Mouse (Mus musculus) neural tube, embryonic 12.5 days (tissue): ENCODE measurements around the gene Fmo1. TPM values are rescaled to one million over a fixed set of nuclear protein-coding genes. Genes with fewer than 3 reads are reported as not detected.

ENCODE experiments used
- ATAC-seq: fragments of 200-750 bp; cut with Nextera tagmentation; 2 replicates; pipeline ENCODE4 v1.8.0; 2017; ENCODE audit warnings: low read depth, mild to moderate bottlenecking, moderate TSS enrichment, moderate library complexity; ENCODE audit not compliant: low FRiP score
- H3K27ac ChIP-seq: fragments of 300-500 bp; sonication (generic); 2 replicates; pipeline ENCODE4 v1.5.1; 2016
- H3K27me3 ChIP-seq: fragments of 300-500 bp; sonication (generic); replicated peaks from 2 replicates; pipeline ENCODE4 v1.6.1; 2016; ENCODE audit warnings: mild to moderate bottlenecking
- H3K36me3 ChIP-seq: fragments of 300-500 bp; sonication (generic); 2 replicates; pipeline ENCODE4 v1.6.1; 2016; ENCODE audit warnings: mild to moderate bottlenecking
- H3K4me1 ChIP-seq: fragments of 300-500 bp; sonication (generic); 2 replicates; pipeline ENCODE4 v1.6.1; 2016
- H3K4me2 ChIP-seq: fragments of 300-500 bp; sonication (generic); replicated peaks from 2 replicates; pipeline ENCODE4 v1.6.1; 2016; ENCODE audit warnings: mild to moderate bottlenecking
- H3K4me3 ChIP-seq: fragments of 300-500 bp; sonication (generic); 2 replicates; pipeline ENCODE4 v1.5.1; 2016
- H3K9ac ChIP-seq: fragments of 300-500 bp; sonication (generic); 2 replicates; pipeline ENCODE4 v1.6.1; 2016; ENCODE audit warnings: mild to moderate bottlenecking
- H3K9me3 ChIP-seq: fragments of 300-500 bp; sonication (generic); 2 replicates; pipeline ENCODE4 v1.6.1; 2016; ENCODE audit warnings: mild to moderate bottlenecking
- WGBS: fragments of 180-500 bp; shearing (Covaris S2); methylation state at CpG from one replicate; pipeline ENCODE4 v1.1.7; 2016; 5-methylcytosine and 5-hydroxymethylcytosine counted together
- polyA plus RNA-seq: library from polyadenylated mRNA; unstranded; fragments of >200 nt; fragmentation: Nextera tagmentation; extraction: Ambion mirVana; gene quantifications from 2 replicates; pipeline ENCODE4 v1.2.1, GENCODE M21; 2016

The Fmo1 gene
- polyA plus RNA-seq, 1 experiment from 2014 or later: 10.4 TPM

- Histone ChIP-seq H3K36me3 (no peaks in the 10 kb centered on the region), H3K9me3 (no peaks in the 10 kb centered on the region), H3K27ac (no peak overlapping the region), H3K27me3 (no peaks in the 10 kb centered on the region), H3K4me3 (no peak overlapping the region), H3K4me1 (no peaks in the 10 kb centered on the region), H3K4me2 (no peak overlapping the region), H3K9ac (no peak overlapping the region)
- ATAC-seq: no peak
- WGBS: 61% methylated on average over 11 of the region's 11 CpGs
Observed at GRCm38 (mm10) chr1:162879595-162880369, 13.4 kb upstream of the Fmo1 start.

- ATAC-seq: no peak
- no peak overlapping the region for H3K4me2 ChIP-seq
- H3K9me3 ChIP-seq: no peaks in the 10 kb centered on the region
- H3K4me1 ChIP-seq: no peaks in the 10 kb centered on the region
- no peaks in the 10 kb centered on the region for H3K27me3 ChIP-seq
- no peak overlapping the region for H3K9ac ChIP-seq
- WGBS: 82% methylated on average over 3 of the region's 3 CpGs
- H3K27ac ChIP-seq: no peak overlapping the region
- H3K36me3 ChIP-seq: no peaks in the 10 kb centered on the region
- no peak overlapping the region for H3K4me3 ChIP-seq
Observed at GRCm38 (mm10) chr1:162875091-162875490, 8.7 kb upstream of the Fmo1 start.

GRCm38 (mm10) chr1:162871701-162872311, 5.4 kb upstream of the Fmo1 start:
- no peak overlapping the region for H3K27ac ChIP-seq

GRCm38 (mm10) chr1:162870978-162871377, 4.6 kb upstream of the Fmo1 start:
- no peaks in the 10 kb centered on the region for H3K36me3 ChIP-seq
- no peaks in the 10 kb centered on the region for H3K27me3 ChIP-seq
- H3K4me3 ChIP-seq: no peak overlapping the region
- no peaks in the 10 kb centered on the region for H3K9me3 ChIP-seq
- H3K4me1 ChIP-seq: no peaks in the 10 kb centered on the region
- 81% methylated on average over 7 of the region's 7 CpGs for WGBS
- ATAC-seq: no peak
- no peak overlapping the region for H3K27ac ChIP-seq
- no peak overlapping the region for H3K4me2 ChIP-seq
- no peak overlapping the region for H3K9ac ChIP-seq

More at GRCm38 (mm10) chr1:162871701-162872311, 5.4 kb upstream of the Fmo1 start:
- 63% methylated on average over 9 of the region's 9 CpGs for WGBS
- H3K4me3 ChIP-seq: no peak overlapping the region
- H3K9ac ChIP-seq: no peak overlapping the region
- H3K27me3 ChIP-seq: no peaks in the 10 kb centered on the region
- no peak overlapping the region for H3K4me2 ChIP-seq
- no peaks in the 10 kb centered on the region for H3K36me3 ChIP-seq
- no peak for ATAC-seq
- no peaks in the 10 kb centered on the region for H3K4me1 ChIP-seq
- no peaks in the 10 kb centered on the region for H3K9me3 ChIP-seq

GRCm38 (mm10) chr1:162867396-162867795, 986 bp upstream of the Fmo1 start:
- 84% methylated on average over 4 of the region's 4 CpGs for WGBS
- Histone ChIP-seq H3K9ac (no peak overlapping the region), H3K27me3 (no peaks in the 10 kb centered on the region), H3K4me2 (no peak overlapping the region), H3K36me3 (no peaks in the 10 kb centered on the region), H3K27ac (no peak overlapping the region), H3K4me1 (0 out of 2 replicates have a peak, but pooled peaks cover 3% of the 10 kb centered on the region), H3K9me3 (no peaks in the 10 kb centered on the region), H3K4me3 (no peak overlapping the region)
- no peak for ATAC-seq

- 75% methylated on average over 3 of the region's 3 CpGs for WGBS
- H3K4me3 ChIP-seq: no peak overlapping the region
- H3K9me3 ChIP-seq: no peaks in the 10 kb centered on the region
Observed at GRCm38 (mm10) chr1:162865493-162865830, 948 bp downstream of the Fmo1 start.

GRCm38 (mm10) chr1:162864816-162865492, 1.5 kb downstream of the Fmo1 start:
- 0 out of 2 replicates have a peak, but pooled peaks cover 7% of the 10 kb centered on the region for H3K4me1 ChIP-seq

More at GRCm38 (mm10) chr1:162865493-162865830, 948 bp downstream of the Fmo1 start:
- Histone ChIP-seq H3K4me1 (0 out of 2 replicates have a peak, but pooled peaks cover 7% of the 10 kb centered on the region), H3K4me2 (no peak overlapping the region), H3K27me3 (no peaks in the 10 kb centered on the region), H3K9ac (no peak overlapping the region), H3K27ac (no peak overlapping the region), H3K36me3 (no peaks in the 10 kb centered on the region)
- no peak for ATAC-seq

GRCm38 (mm10) chr1:162864279-162864678, 2.1 kb downstream of the Fmo1 start:
- no peak overlapping the region for H3K4me3 ChIP-seq
- no peak for ATAC-seq
- H3K4me1 ChIP-seq: 0 out of 2 replicates have a peak, but pooled peaks cover 7% of the 10 kb centered on the region
- no peak overlapping the region for H3K9ac ChIP-seq
- no peak overlapping the region for H3K27ac ChIP-seq
- 95% methylated on average over 5 of the region's 5 CpGs for WGBS
- H3K4me2 ChIP-seq: no peak overlapping the region
- H3K9me3 ChIP-seq: no peaks in the 10 kb centered on the region
- no peaks in the 10 kb centered on the region for H3K36me3 ChIP-seq
- no peaks in the 10 kb centered on the region for H3K27me3 ChIP-seq

More at GRCm38 (mm10) chr1:162864816-162865492, 1.5 kb downstream of the Fmo1 start:
- H3K4me3 ChIP-seq: no peak overlapping the region
- ATAC-seq: no peak
- no peak overlapping the region for H3K9ac ChIP-seq
- H3K36me3 ChIP-seq: no peaks in the 10 kb centered on the region
- 88% methylated on average over 8 of the region's 8 CpGs for WGBS
- H3K4me2 ChIP-seq: no peak overlapping the region
- H3K9me3 ChIP-seq: no peaks in the 10 kb centered on the region
- H3K27ac ChIP-seq: no peak overlapping the region
- H3K27me3 ChIP-seq: no peaks in the 10 kb centered on the region

- no peaks in the 10 kb centered on the region for H3K27me3 ChIP-seq
- H3K36me3 ChIP-seq: no peaks in the 10 kb centered on the region
- no peak for ATAC-seq
- H3K4me2 ChIP-seq: no peak overlapping the region
- H3K27ac ChIP-seq: no peak overlapping the region
- WGBS: 90% methylated on average over 3 of the region's 3 CpGs
- H3K4me1 ChIP-seq: 0 out of 2 replicates have a peak, but pooled peaks cover 7% of the 10 kb centered on the region
- no peak overlapping the region for H3K9ac ChIP-seq
- H3K4me3 ChIP-seq: no peak overlapping the region
- no peaks in the 10 kb centered on the region for H3K9me3 ChIP-seq
Observed at GRCm38 (mm10) chr1:162863579-162863978, 2.8 kb downstream of the Fmo1 start.

GRCm38 (mm10) chr1:162862328-162862727, 4.1 kb downstream of the Fmo1 start:
- WGBS: 21% methylated on average over 1 of the region's 1 CpGs
- H3K9ac ChIP-seq: no peak overlapping the region
- H3K27me3 ChIP-seq: no peaks in the 10 kb centered on the region
- ATAC-seq: no peak
- H3K4me1 ChIP-seq: 0 out of 2 replicates have a peak, but pooled peaks cover 7% of the 10 kb centered on the region
- no peak overlapping the region for H3K27ac ChIP-seq
- no peaks in the 10 kb centered on the region for H3K9me3 ChIP-seq
- H3K36me3 ChIP-seq: no peaks in the 10 kb centered on the region
- no peak overlapping the region for H3K4me3 ChIP-seq
- H3K4me2 ChIP-seq: no peak overlapping the region

- Histone ChIP-seq H3K4me2 (no peak overlapping the region), H3K4me1 (0 out of 2 replicates have a peak, but pooled peaks cover 7% of the 10 kb centered on the region), H3K9ac (no peak overlapping the region), H3K36me3 (no peaks in the 10 kb centered on the region), H3K9me3 (no peaks in the 10 kb centered on the region), H3K27me3 (no peaks in the 10 kb centered on the region), H3K27ac (no peak overlapping the region), H3K4me3 (no peak overlapping the region)
- ATAC-seq: peak; percentile 65
- 79% methylated on average over 9 of the region's 9 CpGs for WGBS
Observed at GRCm38 (mm10) chr1:162859996-162860605, 6.3 kb downstream of the Fmo1 start.

- Histone ChIP-seq H3K4me1 (0 out of 2 replicates have a peak, but pooled peaks cover 7% of the 10 kb centered on the region), H3K4me3 (no peak overlapping the region), H3K27me3 (no peaks in the 10 kb centered on the region), H3K9ac (no peak overlapping the region), H3K36me3 (no peaks in the 10 kb centered on the region), H3K4me2 (no peak overlapping the region; the same call in 1 of the 2 replicates), H3K27ac (no peak overlapping the region), H3K9me3 (no peaks in the 10 kb centered on the region)
- ATAC-seq: peak; percentile 15; the same call in 1 of the 2 replicates
- WGBS: 78% methylated on average over 10 of the region's 10 CpGs
Observed at GRCm38 (mm10) chr1:162859545-162859976, 6.8 kb downstream of the Fmo1 start.
